Mouse (Mus musculus) right cerebral cortex, postnatal 4 days (tissue): Measurements from ENCODE around the gene Creb5.

Source experiments
- DNase-seq: peaks from one replicate; pipeline ENCODE4 v3.0.0-alpha.2; 2022

Creb5 gene

GRCm38 (mm10) chr6:53445862-53446460 is 158.9 kb downstream of the Creb5 start:
- no peak for DNase-seq

GRCm38 (mm10) chr6:53447479-53447878 is 160.4 kb downstream of the Creb5 start:
- no peak for DNase-seq

- no peak for DNase-seq
Measured at GRCm38 (mm10) chr6:53448317-53448870, 161.3 kb downstream of the Creb5 start.

- DNase-seq = no peak
Measured at GRCm38 (mm10) chr6:53449437-53450173, 162.5 kb downstream of the Creb5 start.

GRCm38 (mm10) chr6:53450494-53450893 is 163.4 kb downstream of the Creb5 start:
- no peak for DNase-seq

- no peak for DNase-seq
Measured at GRCm38 (mm10) chr6:53452240-53452639, 165.2 kb downstream of the Creb5 start.

GRCm38 (mm10) chr6:53455442-53455841 is 168.4 kb downstream of the Creb5 start:
- DNase-seq = no peak

- no peak for DNase-seq
Measured at GRCm38 (mm10) chr6:53456111-53456510, 169.0 kb downstream of the Creb5 start.

- no peak for DNase-seq
Measured at GRCm38 (mm10) chr6:53459995-53460747, 173.1 kb downstream of the Creb5 start.

GRCm38 (mm10) chr6:53461056-53461455 is 174.0 kb downstream of the Creb5 start:
- DNase-seq = no peak

GRCm38 (mm10) chr6:53461775-53462770 is 175.0 kb downstream of the Creb5 start:
- DNase-seq = no peak

- DNase-seq = no peak
Measured at GRCm38 (mm10) chr6:53462802-53463201, 175.7 kb downstream of the Creb5 start.

- DNase-seq = no peak
Measured at GRCm38 (mm10) chr6:53463261-53463813, 176.3 kb downstream of the Creb5 start.

GRCm38 (mm10) chr6:53469204-53469603 is 182.1 kb downstream of the Creb5 start:
- no peak for DNase-seq

- DNase-seq = no peak
Measured at GRCm38 (mm10) chr6:53469703-53470102, 182.6 kb downstream of the Creb5 start.

- no peak for DNase-seq
Measured at GRCm38 (mm10) chr6:53470559-53470958, 183.5 kb downstream of the Creb5 start.

GRCm38 (mm10) chr6:53470999-53471591 is 184.0 kb downstream of the Creb5 start:
- no peak for DNase-seq

- DNase-seq = no peak
Measured at GRCm38 (mm10) chr6:53472751-53473150, 185.7 kb downstream of the Creb5 start.

- no peak for DNase-seq
Measured at GRCm38 (mm10) chr6:53477501-53477900, 190.4 kb downstream of the Creb5 start.

- no peak for DNase-seq
Measured at GRCm38 (mm10) chr6:53490917-53491316, 203.8 kb downstream of the Creb5 start.

- no peak for DNase-seq
Measured at GRCm38 (mm10) chr6:53491331-53491730, 204.3 kb downstream of the Creb5 start.

- DNase-seq = no peak
Measured at GRCm38 (mm10) chr6:53493864-53494263, 206.8 kb downstream of the Creb5 start.
